Mouse (Mus musculus) liver, embryonic 12.5 days (tissue): ENCODE data around the gene Eif2ak4. TPM values are rescaled to one million over a fixed set of nuclear protein-coding genes. Genes with fewer than 3 reads are reported as not detected.

Experiments
- ATAC-seq: fragments of 200-750 bp; cut with Nextera tagmentation; 2 replicates; pipeline ENCODE4 v1.8.0; 2017; ENCODE audit warnings: moderate number of reproducible peaks, mild to moderate bottlenecking, moderate library complexity
- H3K27ac ChIP-seq: fragments of 300-500 bp; sonication (generic); 2 replicates; pipeline ENCODE4 v1.5.1; 2016; ENCODE audit warnings: mild to moderate bottlenecking
- H3K27me3 ChIP-seq: fragments of 300-500 bp; sonication (generic); replicated peaks from 2 replicates; pipeline ENCODE4 v1.6.1; 2016; ENCODE audit warnings: mild to moderate bottlenecking, moderate library complexity
- H3K36me3 ChIP-seq: fragments of 300-500 bp; sonication (generic); 2 replicates; pipeline ENCODE4 v1.6.1; 2016; ENCODE audit warnings: mild to moderate bottlenecking, moderate library complexity
- H3K4me1 ChIP-seq: fragments of 300-500 bp; sonication (generic); 2 replicates; pipeline ENCODE4 v1.6.1; 2016
- H3K4me2 ChIP-seq: fragments of 300-500 bp; sonication (generic); 2 replicates; pipeline ENCODE4 v1.6.1; 2016; ENCODE audit warnings: mild to moderate bottlenecking, moderate library complexity
- H3K4me3 ChIP-seq: fragments of 300-500 bp; sonication (generic); 2 replicates; pipeline ENCODE4 v1.5.1; 2016; ENCODE audit warnings: mild to moderate bottlenecking, moderate library complexity
- H3K9ac ChIP-seq: fragments of 300-500 bp; sonication (generic); 2 replicates; pipeline ENCODE4 v1.6.1; 2016; ENCODE audit warnings: mild to moderate bottlenecking, moderate library complexity
- H3K9me3 ChIP-seq: fragments of 300-500 bp; sonication (generic); replicated peaks from 2 replicates; pipeline ENCODE4 v1.6.1; 2016; ENCODE audit warnings: mild to moderate bottlenecking, moderate library complexity
- WGBS: fragments of 180-500 bp; shearing (Covaris S2); methylation state at CpG from one replicate; pipeline ENCODE4 v1.1.7; 2016; ENCODE audit not compliant: insufficient replicate concordance; 5-methylcytosine and 5-hydroxymethylcytosine counted together
- polyA plus RNA-seq: library from polyadenylated mRNA; unstranded; fragments of >200 nt; fragmentation: Nextera tagmentation; extraction: Ambion mirVana; gene quantifications from 2 replicates; pipeline ENCODE4 v1.2.1, GENCODE M21; 2016

The Eif2ak4 gene
- polyA plus RNA-seq, 1 experiment from 2014 or later = 7.6 TPM

- Histone ChIP-seq H3K4me3 (peak overlapping the region; percentile 88), H3K36me3 (peaks cover 39% of the 10 kb centered on the region), H3K27me3 (0 out of 2 replicates have a peak, but pooled peaks cover 3% of the 10 kb centered on the region), H3K4me1 (peaks cover 31% of the 10 kb centered on the region), H3K9me3 (no peaks in the 10 kb centered on the region), H3K9ac (peak overlapping the region; percentile 91), H3K4me2 (peak overlapping the region; percentile 88), H3K27ac (peak overlapping the region; percentile 90)
- 2% methylated on average over 37 of the region's 52 CpGs for WGBS
- ATAC-seq = peak; percentile 69
Observed at GRCm38 (mm10) chr2:118478833-118479549, 90.6 kb downstream of the Eif2ak4 start.

DNA sequence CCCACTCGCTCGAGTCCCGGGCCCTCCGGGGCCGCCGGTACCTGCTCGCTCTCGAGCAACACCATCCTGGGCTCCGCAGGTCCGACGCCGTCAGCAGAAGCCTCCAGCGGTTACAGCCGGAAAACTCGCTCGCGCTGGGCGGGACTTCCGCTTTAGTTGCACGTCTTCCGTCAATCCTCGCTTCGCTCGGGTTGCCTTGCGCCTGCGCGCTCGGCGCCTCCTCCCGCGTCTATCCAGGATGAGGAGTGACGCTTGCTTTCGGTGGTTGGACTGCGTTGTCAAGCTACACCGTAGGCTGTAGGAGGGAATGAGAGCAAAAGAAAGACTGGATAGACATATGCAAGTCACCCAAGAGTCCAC is 91.1 kb downstream of the Eif2ak4 start, which contains the start of gene Srp14:
TSS of gene Srp14 (minus strand) at position 162 of the 360 bp plus-strand sequence.
- WGBS = under 1% methylated on average over 35 of the region's 35 CpGs

DNA sequence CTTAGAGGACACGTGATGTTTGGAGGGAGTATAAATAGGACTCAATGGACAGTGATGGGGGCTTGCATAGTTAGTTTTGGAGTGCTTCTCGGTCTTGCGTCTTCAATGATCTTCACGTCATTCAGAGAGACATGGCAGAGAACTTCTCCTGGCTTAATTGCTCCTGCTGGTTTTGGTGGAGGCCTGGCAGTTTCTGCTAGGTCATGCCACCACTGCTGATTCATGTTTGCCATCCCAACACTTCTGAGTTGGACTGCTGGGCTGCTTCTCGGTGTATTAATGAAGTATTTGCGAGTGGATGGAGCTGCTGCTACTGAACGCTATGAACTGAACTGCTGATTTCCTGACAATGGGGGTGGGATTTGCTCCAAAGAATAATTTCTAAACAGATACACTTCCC is 92.5 kb downstream of the Eif2ak4 start:
- H3K27ac ChIP-seq = peak overlapping the region; percentile 90
- H3K9ac ChIP-seq = no peak overlapping the region
- ATAC-seq = no peak
- H3K4me2 ChIP-seq = peak overlapping the region; percentile 4; the same call in 1 of the 2 replicates
- peaks cover 20% of the 10 kb centered on the region for H3K36me3 ChIP-seq
- H3K9me3 ChIP-seq = no peaks in the 10 kb centered on the region
- peaks cover 31% of the 10 kb centered on the region for H3K4me1 ChIP-seq
- 0 out of 2 replicates have a peak, but pooled peaks cover 3% of the 10 kb centered on the region for H3K27me3 ChIP-seq
- H3K4me3 ChIP-seq = no peak overlapping the region
- 83% methylated on average over 7 of the region's 7 CpGs for WGBS

More for the DNA sequence above, 91.1 kb downstream of the Eif2ak4 start, which contains the start of gene Srp14:
- 0 out of 2 replicates have a peak, but pooled peaks cover 3% of the 10 kb centered on the region for H3K27me3 ChIP-seq
- H3K4me3 ChIP-seq = peak within 1 kb of the TSS; percentile 88
- ATAC-seq = peak; percentile 92
- peaks cover 31% of the 10 kb centered on the region for H3K4me1 ChIP-seq
- H3K9ac ChIP-seq = peak within 1 kb of the TSS; percentile 91
- H3K36me3 ChIP-seq = peaks cover 34% of the 10 kb centered on the region
- H3K9me3 ChIP-seq = no peaks in the 10 kb centered on the region
- H3K4me2 ChIP-seq = peak within 1 kb of the TSS; percentile 88
- H3K27ac ChIP-seq = peak within 1 kb of the TSS; percentile 90

DNA sequence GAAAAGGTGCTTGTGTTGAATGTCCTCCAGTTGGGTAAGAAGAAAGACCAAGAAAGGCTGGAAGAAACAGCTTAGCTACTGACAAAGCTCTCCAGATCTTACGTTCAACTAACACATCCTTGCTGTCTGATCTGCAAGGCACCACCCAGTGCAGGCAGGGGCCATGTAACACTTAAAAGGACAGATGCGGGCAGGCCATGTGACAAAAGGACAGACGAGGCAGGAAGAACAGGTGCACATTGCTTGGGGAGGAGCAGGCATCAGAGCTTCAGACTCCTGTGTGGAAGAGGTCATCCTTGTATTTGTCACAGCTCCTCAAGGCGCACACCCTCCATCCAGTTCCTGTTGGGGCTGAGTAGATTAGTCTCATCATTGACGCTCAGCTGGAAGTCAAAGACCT is 94.6 kb downstream of the Eif2ak4 start:
- Histone ChIP-seq H3K9me3 (no peaks in the 10 kb centered on the region), H3K4me1 (peaks cover 33% of the 10 kb centered on the region), H3K27me3 (0 out of 2 replicates have a peak, but pooled peaks cover 3% of the 10 kb centered on the region), H3K9ac (no peak overlapping the region), H3K4me2 (no peak overlapping the region), H3K27ac (no peak overlapping the region), H3K4me3 (no peak overlapping the region), H3K36me3 (peaks cover under 1% of the 10 kb centered on the region; the same call in 1 of the 2 replicates)
- no peak for ATAC-seq
- 65% methylated on average over 5 of the region's 5 CpGs for WGBS

DNA sequence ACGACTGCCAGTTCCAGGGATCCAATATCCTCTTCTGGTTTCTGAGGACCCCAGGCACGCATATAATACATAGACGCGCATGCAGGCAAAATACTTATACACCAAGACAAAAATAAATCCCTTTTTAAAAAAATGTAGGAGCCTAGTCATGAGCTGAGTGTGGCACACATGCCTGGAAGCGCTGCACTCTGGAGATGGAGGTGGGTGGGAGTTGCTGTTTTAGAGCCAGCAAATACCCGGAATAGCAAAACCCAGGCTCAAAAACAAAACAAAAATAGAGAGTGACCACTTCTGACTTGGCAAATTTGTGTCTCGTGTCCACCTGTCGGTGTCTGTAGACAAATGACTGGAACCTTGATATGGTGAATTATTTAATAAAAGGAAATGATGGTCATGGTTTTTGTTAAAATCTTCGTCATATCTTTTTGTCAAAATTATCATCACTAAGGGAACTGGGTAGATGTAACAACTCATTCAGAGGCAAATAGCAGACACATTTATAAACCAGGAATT is 96.0 kb downstream of the Eif2ak4 start:
- Histone ChIP-seq H3K4me3 (no peak overlapping the region), H3K9me3 (no peaks in the 10 kb centered on the region), H3K9ac (no peak overlapping the region), H3K36me3 (no peaks in the 10 kb centered on the region), H3K27me3 (0 out of 2 replicates have a peak, but pooled peaks cover 3% of the 10 kb centered on the region), H3K4me2 (no peak overlapping the region), H3K4me1 (peaks cover 25% of the 10 kb centered on the region), H3K27ac (no peak overlapping the region)
- 72% methylated on average over 9 of the region's 9 CpGs for WGBS
- no peak for ATAC-seq

DNA sequence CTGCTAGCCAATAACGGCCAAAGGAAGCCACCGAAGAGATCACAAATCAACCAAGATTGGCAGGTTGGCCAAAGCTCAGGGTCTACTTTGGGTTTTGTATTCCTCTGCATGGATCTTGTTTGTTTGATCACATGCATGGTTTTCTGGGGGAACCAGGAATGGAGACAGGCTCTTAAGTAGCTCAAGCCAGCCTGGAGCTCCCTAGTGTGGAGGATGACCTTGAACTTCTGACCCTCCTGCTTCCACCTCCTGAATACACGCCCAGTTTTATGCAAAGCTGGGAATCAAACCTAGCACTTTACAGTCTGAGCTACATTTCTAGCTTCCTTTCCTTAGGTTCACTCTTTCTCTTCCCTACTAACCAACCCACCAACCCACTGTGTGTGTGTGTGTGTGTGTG is 97.0 kb downstream of the Eif2ak4 start:
- ATAC-seq = no peak
- Histone ChIP-seq H3K36me3 (no peaks in the 10 kb centered on the region), H3K27me3 (0 out of 2 replicates have a peak, but pooled peaks cover 3% of the 10 kb centered on the region), H3K4me3 (no peak overlapping the region), H3K9me3 (no peaks in the 10 kb centered on the region), H3K4me2 (no peak overlapping the region), H3K4me1 (peaks cover 29% of the 10 kb centered on the region), H3K27ac (no peak overlapping the region), H3K9ac (no peak overlapping the region)
- 63% methylated on average over 3 of the region's 3 CpGs for WGBS

GRCm38 (mm10) chr2:118486933-118487332 is 98.5 kb downstream of the Eif2ak4 start:
- Histone ChIP-seq H3K27ac (no peak overlapping the region), H3K4me3 (no peak overlapping the region), H3K4me1 (peaks cover 28% of the 10 kb centered on the region), H3K9ac (no peak overlapping the region), H3K4me2 (peak overlapping the region; percentile 35), H3K9me3 (no peaks in the 10 kb centered on the region), H3K27me3 (0 out of 2 replicates have a peak, but pooled peaks cover 3% of the 10 kb centered on the region), H3K36me3 (no peaks in the 10 kb centered on the region)
- 15% methylated on average over 12 of the region's 12 CpGs for WGBS
- no peak for ATAC-seq

- H3K4me2 ChIP-seq = no peak overlapping the region
- no peak for ATAC-seq
- peaks cover 28% of the 10 kb centered on the region for H3K4me1 ChIP-seq
- H3K9me3 ChIP-seq = no peaks in the 10 kb centered on the region
- H3K27me3 ChIP-seq = 0 out of 2 replicates have a peak, but pooled peaks cover 3% of the 10 kb centered on the region
- H3K27ac ChIP-seq = no peak overlapping the region
- no peak overlapping the region for H3K9ac ChIP-seq
- no peaks in the 10 kb centered on the region for H3K36me3 ChIP-seq
- 57% methylated on average over 3 of the region's 3 CpGs for WGBS
- H3K4me3 ChIP-seq = no peak overlapping the region
Observed at GRCm38 (mm10) chr2:118487806-118488205, 99.4 kb downstream of the Eif2ak4 start.

DNA sequence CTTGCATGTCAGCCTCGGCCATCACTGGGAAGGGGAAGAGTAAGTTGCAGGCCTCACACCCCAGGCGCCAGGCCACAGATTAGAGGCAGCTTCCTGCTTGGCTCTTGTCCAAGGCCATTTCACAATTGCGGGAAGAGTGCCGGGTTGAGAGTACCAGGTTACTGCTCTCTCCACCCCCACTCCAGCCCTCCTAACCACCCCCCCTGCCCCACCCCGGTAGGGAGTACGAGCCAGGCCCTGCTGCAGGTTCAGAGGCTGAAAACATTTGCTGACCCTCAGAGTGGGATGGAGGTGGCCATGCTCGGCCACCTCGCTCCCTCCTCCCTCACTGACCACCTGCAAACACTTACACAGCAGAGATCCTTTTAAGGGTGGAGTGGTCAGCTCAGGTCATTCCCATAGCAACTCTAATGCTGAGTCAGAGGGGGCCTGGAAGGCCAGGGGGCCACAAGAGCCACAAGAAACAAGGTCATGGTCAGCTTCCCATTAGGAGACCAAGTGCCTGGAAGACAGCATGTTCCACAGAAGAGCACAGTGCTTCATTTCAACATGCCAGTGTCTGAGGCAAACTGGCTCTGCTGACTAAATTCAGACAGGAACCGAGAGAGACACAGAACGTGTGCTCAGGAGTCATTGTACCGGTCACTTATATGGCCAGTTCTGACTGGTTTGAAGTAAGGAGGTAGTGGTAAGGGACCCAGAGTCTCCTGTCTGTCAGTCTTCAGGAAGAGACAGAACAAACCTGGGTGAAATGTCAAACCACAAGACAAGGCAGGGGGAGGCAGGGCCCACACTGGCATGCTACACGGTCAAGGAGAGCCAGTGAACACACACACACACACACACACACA is 102.0 kb downstream of the Eif2ak4 start:
- no peaks in the 10 kb centered on the region for H3K27me3 ChIP-seq
- no peak overlapping the region for H3K9ac ChIP-seq
- WGBS = 26% methylated on average over 12 of the region's 12 CpGs
- H3K36me3 ChIP-seq = no peaks in the 10 kb centered on the region
- no peaks in the 10 kb centered on the region for H3K9me3 ChIP-seq
- H3K27ac ChIP-seq = peak overlapping the region; percentile 37; the same call in 1 of the 2 replicates
- H3K4me3 ChIP-seq = no peak overlapping the region
- H3K4me2 ChIP-seq = peak overlapping the region; percentile 8
- H3K4me1 ChIP-seq = peaks cover 28% of the 10 kb centered on the region
- peak; percentile 53 for ATAC-seq

- H3K36me3 ChIP-seq = no peaks in the 10 kb centered on the region
- peaks cover 28% of the 10 kb centered on the region for H3K4me1 ChIP-seq
- no peak overlapping the region for H3K4me3 ChIP-seq
- H3K27ac ChIP-seq = peak overlapping the region; percentile 37; the same call in 1 of the 2 replicates
- H3K4me2 ChIP-seq = no peak overlapping the region
- no peak overlapping the region for H3K9ac ChIP-seq
- H3K27me3 ChIP-seq = no peaks in the 10 kb centered on the region
- no peaks in the 10 kb centered on the region for H3K9me3 ChIP-seq
- peak; percentile 20; the same call in 1 of the 2 replicates for ATAC-seq
- WGBS = 10% methylated on average over 5 of the region's 5 CpGs
Observed at GRCm38 (mm10) chr2:118491281-118491731, 102.9 kb downstream of the Eif2ak4 start.

DNA sequence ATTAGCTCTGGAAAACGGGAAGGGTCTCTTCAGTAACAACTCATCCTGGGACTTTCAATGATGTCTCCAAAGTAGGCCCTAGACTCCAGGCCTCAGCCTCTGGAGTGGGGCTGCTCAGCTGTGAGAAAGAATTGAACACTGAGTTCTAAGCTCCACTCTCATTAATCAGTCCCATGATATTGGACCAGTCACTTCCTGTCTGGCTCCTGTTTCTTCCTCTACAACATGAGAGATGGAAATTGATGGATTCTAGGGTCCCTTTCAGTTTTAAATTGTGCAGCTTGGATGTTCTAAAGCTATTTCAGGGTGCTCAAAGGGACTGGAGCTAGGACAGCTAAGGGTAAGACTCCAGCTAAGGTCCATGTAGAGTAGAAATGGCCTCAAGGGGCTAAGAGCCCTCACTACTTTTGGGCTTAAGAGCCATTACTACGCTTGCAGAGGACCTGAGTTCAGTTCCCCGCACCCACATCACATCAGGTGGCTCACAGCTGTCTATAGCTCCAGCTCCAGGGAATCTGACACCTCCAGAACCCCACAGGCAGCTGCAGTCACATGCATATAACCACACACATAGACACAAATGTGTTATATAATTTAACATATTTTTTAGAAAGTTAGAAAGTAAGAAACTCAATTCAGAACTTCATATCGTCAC is 103.5 kb downstream of the Eif2ak4 start:
- H3K27ac ChIP-seq = no peak overlapping the region
- H3K4me3 ChIP-seq = no peak overlapping the region
- WGBS = 55% methylated on average over 4 of the region's 4 CpGs
- peaks cover 26% of the 10 kb centered on the region for H3K4me1 ChIP-seq
- ATAC-seq = no peak
- H3K4me2 ChIP-seq = no peak overlapping the region
- no peak overlapping the region for H3K9ac ChIP-seq
- no peaks in the 10 kb centered on the region for H3K9me3 ChIP-seq
- H3K27me3 ChIP-seq = no peaks in the 10 kb centered on the region
- no peaks in the 10 kb centered on the region for H3K36me3 ChIP-seq
